Mouse (Mus musculus) testis, postnatal 10 days (tissue): ENCODE data around the gene Doc2b.
"Not testable (repeated sequence)": the region's sequence is repeated elsewhere in the genome, so short reads cannot be mapped to it uniquely, and the experiment has no call there.

Experiments used
- DNase-seq: peaks from one replicate; pipeline ENCODE4 v3.0.0; 2021; ENCODE audit warnings: low spot score

The Doc2b gene

GRCm38 (mm10) chr11:75735462-75736252 lies 60.2 kb downstream of the Doc2b start:
- DNase-seq: no peak

DNA sequence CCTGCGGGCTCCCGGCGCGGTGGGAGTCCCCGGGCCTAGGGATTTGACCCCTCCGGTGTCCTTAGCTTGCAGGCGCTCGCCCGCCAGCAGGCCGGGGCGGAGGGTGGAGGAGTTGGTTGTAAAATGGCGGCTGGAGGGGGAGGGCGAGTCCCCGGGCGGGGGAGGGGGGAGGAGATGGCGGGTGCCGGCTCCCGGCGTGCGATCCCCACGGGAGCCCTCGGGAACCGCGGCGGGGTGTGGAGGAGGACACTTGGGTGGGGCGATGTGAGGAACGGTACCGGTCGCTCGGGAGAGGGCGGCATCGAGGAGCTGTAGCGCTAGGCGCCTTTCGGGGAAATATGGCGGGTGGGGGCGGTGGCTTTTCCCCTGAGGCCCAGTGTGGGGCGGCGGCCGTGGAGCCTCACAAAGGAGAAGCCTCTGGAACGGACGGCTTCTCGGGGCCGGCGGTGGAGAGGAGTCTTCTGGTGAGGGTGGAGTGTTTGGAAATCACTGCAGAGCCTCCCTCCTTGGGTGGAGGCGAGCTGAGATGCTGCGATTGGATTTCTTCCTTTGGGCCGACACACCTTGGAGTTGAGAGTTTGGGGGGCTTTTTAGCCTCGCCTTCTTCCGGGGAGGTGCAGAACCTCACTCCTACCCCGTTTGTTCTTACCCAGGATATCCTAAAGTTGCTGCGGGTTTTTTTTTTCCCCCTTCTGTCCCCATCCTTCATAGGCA lies 62.5 kb downstream of the Doc2b start:
- peak; percentile 86 for DNase-seq

GRCm38 (mm10) chr11:75732434-75733226 lies 63.2 kb downstream of the Doc2b start, which contains the start of gene Ywhae:
Gene Ywhae, plus strand, starts transcription at chr11:75732869.
- DNase-seq: peak; percentile 90

DNA sequence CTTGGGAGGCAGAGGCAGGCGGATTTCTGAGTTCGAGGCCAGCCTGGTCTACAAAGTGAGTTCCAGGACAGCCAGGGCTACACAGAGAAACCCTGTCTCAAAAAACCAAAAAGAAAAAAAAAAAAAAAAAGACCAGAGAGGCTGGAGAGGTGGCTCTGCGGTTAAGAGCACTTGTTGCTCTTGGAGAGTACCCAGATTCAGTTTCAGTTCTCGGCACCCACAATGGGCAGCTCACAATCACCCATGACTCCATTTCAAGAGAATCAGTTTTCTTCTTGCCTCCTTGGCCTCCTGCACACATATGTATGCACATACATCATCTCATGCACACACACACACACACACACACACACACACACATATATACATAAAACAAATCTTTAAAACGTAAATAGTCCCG lies 68.2 kb downstream of the Doc2b start:
- DNase-seq: not testable (repeated sequence)

DNA sequence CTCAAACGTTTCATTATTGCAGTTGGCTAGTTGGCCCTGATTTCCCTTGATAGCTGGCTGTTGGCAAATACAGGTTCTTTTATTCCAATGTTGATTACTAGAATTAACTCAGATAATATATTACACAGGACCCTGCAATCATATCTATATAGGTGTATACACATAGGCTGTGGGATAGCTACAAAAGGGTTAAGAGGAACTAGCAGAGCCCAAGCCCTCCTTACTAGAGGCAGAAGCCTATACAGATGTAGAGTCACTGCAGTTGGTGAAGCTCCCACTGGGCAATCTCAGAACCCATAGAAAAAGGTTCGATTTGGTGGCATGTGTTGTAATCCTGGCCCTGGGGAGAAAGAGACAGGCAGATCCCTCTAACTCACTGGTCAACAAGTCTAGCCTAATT lies 68.7 kb downstream of the Doc2b start:
- no peak for DNase-seq

GRCm38 (mm10) chr11:75722339-75722738 lies 73.5 kb downstream of the Doc2b start:
- no peak for DNase-seq
